Mouse (Mus musculus): Measurements from ENCODE around the gene Actn1. TPM values are rescaled to one million over a fixed set of nuclear protein-coding genes. Genes with fewer than 3 reads are reported as not detected.

Actn1 gene
- polyA plus RNA-seq, 1 experiment from 2014 or later = 27.8 TPM

DNA sequence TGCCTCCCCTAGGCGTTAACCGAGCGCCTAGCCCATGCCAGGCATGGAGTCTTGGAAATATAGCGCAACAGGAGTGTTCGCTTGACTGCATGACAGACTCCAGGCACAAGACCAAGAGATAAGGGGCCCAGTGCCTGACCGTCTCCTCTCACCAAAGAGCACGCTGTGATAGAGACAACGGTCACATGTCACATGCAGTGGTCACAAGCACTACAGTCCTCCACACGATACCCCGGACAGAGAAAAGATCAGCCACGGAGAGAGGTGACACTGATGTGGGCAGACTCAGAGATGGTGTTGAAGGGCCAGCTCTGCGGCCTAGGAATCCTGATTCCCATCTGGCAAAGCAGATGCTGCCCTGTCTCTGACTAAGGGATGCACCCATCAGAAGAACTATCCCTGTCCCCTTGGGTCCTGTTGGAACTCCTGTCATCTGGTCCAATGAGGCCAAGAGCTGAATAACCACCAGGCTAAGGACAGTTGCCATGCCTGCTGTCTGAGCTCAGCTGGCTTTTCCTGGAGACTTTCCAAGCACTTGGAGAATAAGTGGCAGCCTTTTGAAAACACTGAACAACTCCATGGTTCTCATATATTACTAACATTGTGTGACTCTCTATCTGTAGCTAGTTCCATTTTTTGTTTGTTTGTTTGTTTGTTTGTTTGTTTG lies 123.8 kb downstream of the Actn1 start:
- H3K36me3 ChIP-seq (replicated peaks) = no peaks in the 10 kb centered on the region
- peaks cover 12% of the 10 kb centered on the region for H3K27me3 ChIP-seq (ENCODE audit: poor library complexity, severe bottlenecking)
- H3K4me3 ChIP-seq = no peak overlapping the region
- DNase-seq (ENCODE audit: extremely low spot score, low spot score) = no peak
- no peaks in the 10 kb centered on the region for H3K9me3 ChIP-seq
- H3K27ac ChIP-seq = 0 out of 2 replicates have a peak overlapping the region, but pooled peaks have one; percentile 22
- WGBS = 93% methylated on average over 12 of the region's 12 CpGs
- H3K4me1 ChIP-seq = peaks cover 24% of the 10 kb centered on the region

DNA sequence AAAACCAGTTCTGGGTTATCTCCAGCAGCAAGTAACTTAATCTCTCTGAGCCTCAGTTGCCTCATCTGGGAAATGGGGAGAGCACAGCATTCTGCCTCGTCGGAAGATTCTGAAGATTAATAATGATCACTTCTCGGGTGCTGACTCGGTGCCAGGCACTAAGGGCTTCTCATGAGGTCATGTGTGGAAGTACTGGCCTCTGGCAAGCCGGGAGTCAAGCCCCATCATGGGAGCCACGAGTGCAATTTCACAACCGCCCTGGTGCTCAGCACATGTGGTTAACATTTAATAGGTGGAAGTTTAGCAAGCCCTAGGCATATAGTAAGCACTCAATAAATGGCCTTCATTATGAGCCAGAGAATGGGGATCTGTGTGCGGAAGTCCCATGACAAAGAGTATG lies 125.0 kb downstream of the Actn1 start:
- 91% methylated on average over 8 of the region's 8 CpGs for WGBS
- DNase-seq (ENCODE audit: extremely low spot score, low spot score) = no peak
- no peaks in the 10 kb centered on the region for H3K36me3 ChIP-seq (replicated peaks)
- 0 out of 2 replicates have a peak overlapping the region, but pooled peaks have one; percentile 2 for H3K27ac ChIP-seq
- no peaks in the 10 kb centered on the region for H3K9me3 ChIP-seq
- H3K4me1 ChIP-seq = peaks cover 34% of the 10 kb centered on the region
- H3K4me3 ChIP-seq = no peak overlapping the region
- H3K27me3 ChIP-seq (ENCODE audit: poor library complexity, severe bottlenecking) = peaks cover 12% of the 10 kb centered on the region

DNA sequence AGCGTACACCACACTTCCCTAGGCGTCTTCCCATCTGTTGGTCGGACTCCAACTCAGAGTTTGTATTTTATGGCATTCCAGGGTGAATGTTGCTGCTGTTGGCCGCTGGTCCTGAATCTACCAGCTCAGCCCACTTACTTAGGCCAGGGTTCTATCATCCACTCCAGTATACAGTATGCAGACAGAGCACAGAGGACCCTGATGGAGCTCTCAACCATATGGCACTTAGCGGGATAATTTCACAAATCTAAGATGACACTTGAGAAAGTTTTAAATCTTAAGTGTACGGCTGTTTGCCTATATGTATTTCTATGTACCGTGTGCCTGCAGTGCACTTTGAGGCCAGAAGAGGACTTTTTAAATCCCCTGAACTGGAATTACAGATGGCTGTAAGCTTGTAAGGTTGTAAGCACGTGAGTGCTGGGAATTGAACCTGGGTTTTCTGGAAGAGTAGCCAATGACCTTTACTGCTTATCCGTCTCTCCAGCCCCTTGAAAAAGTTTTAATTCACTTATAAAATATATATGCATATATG lies 127.1 kb downstream of the Actn1 start:
- H3K27me3 ChIP-seq (ENCODE audit: poor library complexity, severe bottlenecking) = peaks cover 12% of the 10 kb centered on the region
- H3K27ac ChIP-seq = peak overlapping the region; percentile 99
- no peaks in the 10 kb centered on the region for H3K9me3 ChIP-seq
- WGBS = 46% methylated on average over 9 of the region's 9 CpGs
- peaks cover 42% of the 10 kb centered on the region for H3K4me1 ChIP-seq
- H3K36me3 ChIP-seq (replicated peaks) = no peaks in the 10 kb centered on the region
- H3K4me3 ChIP-seq = peak overlapping the region; percentile 66
- no peak for DNase-seq (ENCODE audit: extremely low spot score, low spot score)

DNA sequence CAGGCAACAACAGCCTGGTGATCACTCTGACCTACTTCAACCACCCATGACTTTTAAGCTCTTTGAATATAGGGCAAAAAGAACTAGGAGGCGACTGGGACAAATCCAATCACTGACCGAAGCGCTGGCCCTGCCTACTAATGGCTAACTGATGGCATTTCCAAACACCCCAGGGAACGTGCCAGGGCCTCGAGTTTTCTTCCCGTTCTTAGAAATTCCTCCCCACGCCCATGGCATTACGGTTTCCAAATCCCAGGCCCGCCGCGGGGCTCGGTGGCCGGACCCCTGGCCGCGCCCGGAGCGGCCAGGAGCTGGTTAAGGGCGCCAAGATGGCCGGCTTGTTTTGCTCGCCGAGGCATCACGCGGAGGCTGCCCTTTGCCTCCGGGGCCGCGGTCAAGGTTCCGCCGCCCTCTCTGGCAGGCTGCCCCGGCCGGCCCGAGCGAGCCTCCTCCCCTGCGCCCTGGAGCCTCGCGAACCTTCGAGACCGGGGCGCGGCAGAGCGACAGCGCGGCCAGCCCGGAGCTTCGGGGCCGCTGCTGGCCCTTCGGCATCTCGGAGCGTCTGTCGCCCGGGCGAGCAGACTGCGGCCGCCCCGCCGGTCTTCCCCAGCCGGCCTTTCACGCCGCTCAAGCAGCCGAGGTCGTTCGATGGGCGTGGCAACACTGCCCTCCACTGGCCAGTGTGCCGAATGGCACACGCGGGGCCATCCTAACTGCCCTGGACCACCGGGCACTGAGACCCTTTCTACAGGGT lies 127.7 kb downstream of the Actn1 start:
- Histone ChIP-seq H3K4me1 (peaks cover 42% of the 10 kb centered on the region), H3K4me3 (peak overlapping the region; percentile 66), H3K27ac (peak overlapping the region; percentile 99), H3K27me3 (ENCODE audit: poor library complexity, severe bottlenecking) (peaks cover 12% of the 10 kb centered on the region), H3K36me3 (replicated peaks) (0 out of 2 replicates have a peak, but pooled peaks cover 1% of the 10 kb centered on the region), H3K9me3 (no peaks in the 10 kb centered on the region)
- DNase-seq (ENCODE audit: extremely low spot score, low spot score) = peak; percentile 90
- under 1% methylated on average over 66 of the region's 66 CpGs for WGBS

DNA sequence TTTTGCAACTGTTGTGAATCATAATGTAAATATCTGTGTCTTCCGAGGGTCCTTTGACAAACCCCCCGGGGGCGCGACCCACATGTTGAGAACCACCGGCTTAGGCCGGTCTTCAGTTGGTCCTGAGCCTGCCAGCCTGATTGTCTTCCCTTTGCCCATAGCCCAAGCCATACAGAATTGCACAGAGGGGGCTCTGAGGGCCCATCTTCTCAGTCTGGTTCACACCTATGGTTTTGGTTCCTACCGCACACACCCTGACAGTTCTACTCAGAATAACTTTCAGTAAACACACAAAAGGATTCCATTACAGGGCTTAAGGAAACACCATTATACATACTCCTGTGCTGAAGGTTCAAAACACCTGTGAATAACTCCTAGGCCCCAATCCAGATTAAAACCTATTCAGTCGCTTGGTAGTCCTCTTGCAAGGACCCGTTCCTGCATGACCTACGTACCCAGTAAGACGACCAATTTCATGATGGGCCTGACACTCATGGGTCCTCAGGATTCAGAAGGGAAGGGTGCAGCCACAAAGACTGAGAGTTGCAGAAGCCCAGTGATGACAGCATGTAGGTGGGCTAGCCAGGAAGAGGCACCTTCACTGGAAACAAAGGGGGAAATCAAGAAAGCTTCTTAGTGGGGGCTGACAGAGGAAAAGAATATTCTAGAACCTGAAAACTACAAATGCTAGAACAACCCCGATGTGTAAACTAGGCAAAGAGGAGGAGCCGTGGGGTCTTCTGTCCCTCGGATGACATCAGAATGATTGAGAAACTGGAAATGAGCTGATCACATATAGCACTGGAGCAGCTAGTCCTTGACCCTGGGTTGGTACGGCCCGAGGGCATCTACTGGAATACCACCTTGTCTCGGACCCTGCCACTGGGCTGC lies 128.6 kb downstream of the Actn1 start:
- WGBS = 63% methylated on average over 17 of the region's 17 CpGs
- Histone ChIP-seq H3K36me3 (replicated peaks) (peaks cover 10% of the 10 kb centered on the region; the same call in 1 of the 2 replicates), H3K27ac (peak overlapping the region; percentile 99), H3K27me3 (ENCODE audit: poor library complexity, severe bottlenecking) (peaks cover 12% of the 10 kb centered on the region), H3K9me3 (no peaks in the 10 kb centered on the region), H3K4me3 (peak overlapping the region; percentile 66), H3K4me1 (peaks cover 42% of the 10 kb centered on the region)
- no peak for DNase-seq (ENCODE audit: extremely low spot score, low spot score)

DNA sequence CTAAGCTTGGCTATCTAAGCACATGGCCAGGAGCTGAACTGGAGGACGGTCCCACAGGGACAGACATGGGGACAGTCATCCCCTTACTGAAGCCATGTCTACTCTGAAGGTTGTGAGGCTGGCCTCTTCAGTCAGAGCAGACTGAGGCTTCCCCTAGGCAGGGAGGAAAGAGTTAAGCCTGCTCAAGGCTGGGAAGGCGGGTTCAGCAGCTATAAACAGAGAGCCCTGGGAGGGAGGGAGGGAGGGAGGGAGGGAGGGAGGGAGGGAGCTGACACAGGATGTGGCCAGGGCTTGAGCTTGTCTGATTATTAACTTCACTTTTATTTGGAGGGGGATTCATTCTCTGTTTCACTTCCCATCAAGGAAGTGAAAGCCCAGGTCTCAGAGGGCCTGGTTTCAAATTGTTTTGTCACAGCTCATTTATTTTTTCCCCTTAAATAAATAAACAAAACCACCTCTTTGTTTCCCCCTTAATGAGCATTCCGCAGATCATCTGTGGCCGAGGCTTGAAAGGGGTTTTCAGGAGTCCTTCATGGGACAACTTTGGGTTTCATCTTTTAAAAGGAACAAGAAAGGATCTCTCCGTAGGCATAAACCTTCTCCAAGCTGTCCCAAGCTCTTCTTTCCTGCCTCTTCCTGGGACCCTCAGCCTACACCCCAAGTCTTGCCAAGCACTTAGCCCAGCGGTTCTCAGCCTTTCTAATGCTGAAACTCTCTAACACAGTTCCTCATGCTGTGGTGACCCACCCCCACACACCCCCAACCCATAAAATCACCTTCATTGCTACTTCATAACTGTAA lies 129.4 kb downstream of the Actn1 start:
- H3K27me3 ChIP-seq (ENCODE audit: poor library complexity, severe bottlenecking) = peaks cover 12% of the 10 kb centered on the region
- peaks cover 42% of the 10 kb centered on the region for H3K4me1 ChIP-seq
- H3K4me3 ChIP-seq = peak overlapping the region; percentile 66
- WGBS = 8% methylated on average over 6 of the region's 6 CpGs
- peak overlapping the region; percentile 99 for H3K27ac ChIP-seq
- DNase-seq (ENCODE audit: extremely low spot score, low spot score) = peak; percentile 64
- H3K9me3 ChIP-seq = no peaks in the 10 kb centered on the region
- H3K36me3 ChIP-seq (replicated peaks) = peaks cover 12% of the 10 kb centered on the region; the same call in 1 of the 2 replicates

DNA sequence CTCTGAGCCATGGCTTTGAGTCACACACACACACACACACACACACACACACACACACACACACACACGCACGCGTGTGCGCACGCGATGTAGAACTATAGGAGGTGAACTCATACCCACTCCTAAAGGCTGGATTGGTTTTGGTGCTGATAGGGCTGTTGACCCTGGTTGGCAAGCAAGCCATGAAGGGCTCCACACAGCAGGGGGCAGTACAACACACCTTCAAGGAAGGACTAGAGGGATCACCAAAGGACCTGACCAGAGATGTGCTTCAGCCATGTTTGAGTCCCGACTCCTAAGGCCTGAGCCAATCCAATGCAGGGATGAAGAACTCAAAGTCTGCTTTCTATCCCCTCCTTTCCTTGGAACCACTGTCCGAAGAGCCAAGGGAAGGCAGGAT lies 130.6 kb downstream of the Actn1 start:
- 96% methylated on average over 8 of the region's 8 CpGs for WGBS
- Histone ChIP-seq H3K4me3 (peak overlapping the region; percentile 34; the same call in 1 of the 2 replicates), H3K4me1 (peaks cover 45% of the 10 kb centered on the region), H3K27ac (peak overlapping the region; percentile 99), H3K36me3 (replicated peaks) (peaks cover 23% of the 10 kb centered on the region), H3K27me3 (ENCODE audit: poor library complexity, severe bottlenecking) (peaks cover 9% of the 10 kb centered on the region), H3K9me3 (no peaks in the 10 kb centered on the region)
- no peak for DNase-seq (ENCODE audit: extremely low spot score, low spot score)

DNA sequence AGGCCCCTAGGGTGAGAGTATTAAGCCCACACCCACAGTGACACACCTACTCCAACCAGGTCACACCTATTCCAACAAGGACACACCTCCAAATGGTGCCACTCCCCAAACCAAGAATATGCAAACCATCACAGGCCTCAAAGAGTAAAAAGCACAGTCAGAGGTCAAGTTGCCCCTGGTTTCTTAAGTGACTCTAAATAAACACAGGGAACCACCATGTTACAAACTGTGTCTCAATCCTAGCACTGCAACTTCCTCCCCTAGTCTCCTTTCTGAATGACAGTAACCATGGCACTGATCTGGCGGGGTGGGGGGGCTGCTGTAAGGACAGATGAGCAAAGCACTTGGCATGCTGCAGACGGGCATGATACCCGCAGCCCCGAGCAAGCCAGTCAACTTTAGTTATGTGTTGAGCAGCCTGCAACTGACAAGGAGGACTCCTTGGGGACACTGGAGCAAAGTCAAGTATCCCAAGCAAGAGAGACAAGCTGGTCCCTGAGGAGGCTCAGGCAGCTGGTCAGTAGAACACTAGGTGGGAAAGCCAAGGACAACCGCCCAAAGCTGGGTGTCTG lies 132.9 kb downstream of the Actn1 start:
- 91% methylated on average over 5 of the region's 5 CpGs for WGBS
- peaks cover 49% of the 10 kb centered on the region for H3K4me1 ChIP-seq

DNA sequence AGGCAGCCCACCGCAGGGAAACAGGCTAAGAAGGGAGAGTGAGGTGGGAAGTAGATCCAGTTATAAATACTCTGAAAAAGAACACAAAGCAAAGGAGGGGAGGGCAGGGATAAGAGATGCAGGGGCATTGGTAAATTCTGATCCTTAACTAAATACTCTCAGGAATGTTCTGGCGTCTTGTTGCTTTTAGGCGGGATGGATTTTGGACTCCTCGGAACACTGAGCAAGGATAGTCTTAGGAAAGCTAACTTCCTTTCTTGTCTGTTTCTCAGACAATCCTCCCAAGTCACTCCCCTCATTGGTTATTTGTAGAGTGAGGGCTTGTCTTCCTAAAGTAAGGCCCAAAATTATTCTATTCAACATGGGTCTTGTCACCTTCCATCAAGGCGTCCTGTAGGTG lies 134.9 kb downstream of the Actn1 start:
- Histone ChIP-seq H3K4me1 (peaks cover 29% of the 10 kb centered on the region), H3K36me3 (replicated peaks) (peaks cover 43% of the 10 kb centered on the region), H3K4me3 (no peak overlapping the region), H3K27me3 (ENCODE audit: poor library complexity, severe bottlenecking) (no peaks in the 10 kb centered on the region), H3K27ac (no peak overlapping the region), H3K9me3 (no peaks in the 10 kb centered on the region)
- WGBS = 96% methylated on average over 5 of the region's 5 CpGs
- DNase-seq (ENCODE audit: extremely low spot score, low spot score) = no peak

More for the DNA sequence above, 132.9 kb downstream of the Actn1 start:
- peaks cover 35% of the 10 kb centered on the region for H3K36me3 ChIP-seq (replicated peaks)
- H3K4me3 ChIP-seq = no peak overlapping the region
- no peak for DNase-seq (ENCODE audit: extremely low spot score, low spot score)
- no peak overlapping the region for H3K27ac ChIP-seq
- no peaks in the 10 kb centered on the region for H3K27me3 ChIP-seq (ENCODE audit: poor library complexity, severe bottlenecking)
- H3K9me3 ChIP-seq = no peaks in the 10 kb centered on the region

DNA sequence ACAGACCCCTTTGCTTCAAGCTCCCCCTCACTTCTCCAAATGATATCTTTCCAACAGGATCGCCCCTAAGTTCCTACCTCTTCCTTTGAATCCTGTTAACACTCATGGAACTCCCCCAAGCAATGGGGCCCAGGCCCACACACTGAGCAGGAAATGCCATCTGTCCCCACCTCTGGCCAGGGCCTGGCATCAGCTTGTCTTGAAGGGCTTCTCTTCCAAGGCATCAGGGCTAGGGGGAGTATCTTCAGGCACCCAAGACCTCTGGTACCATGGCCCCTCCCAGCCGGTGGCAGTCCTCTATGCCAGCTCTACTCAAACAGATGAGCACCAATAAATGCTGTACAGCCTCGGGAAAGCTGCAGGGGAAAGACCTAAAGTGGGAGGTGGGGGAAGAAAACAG lies 135.4 kb downstream of the Actn1 start:
- Histone ChIP-seq H3K27me3 (ENCODE audit: poor library complexity, severe bottlenecking) (no peaks in the 10 kb centered on the region), H3K4me3 (no peak overlapping the region), H3K4me1 (peaks cover 24% of the 10 kb centered on the region), H3K9me3 (no peaks in the 10 kb centered on the region), H3K27ac (0 out of 2 replicates have a peak overlapping the region, but pooled peaks have one; percentile 37), H3K36me3 (replicated peaks) (peaks cover 48% of the 10 kb centered on the region)
- DNase-seq (ENCODE audit: extremely low spot score, low spot score) = no peak
- 86% methylated on average over 3 of the region's 3 CpGs for WGBS

DNA sequence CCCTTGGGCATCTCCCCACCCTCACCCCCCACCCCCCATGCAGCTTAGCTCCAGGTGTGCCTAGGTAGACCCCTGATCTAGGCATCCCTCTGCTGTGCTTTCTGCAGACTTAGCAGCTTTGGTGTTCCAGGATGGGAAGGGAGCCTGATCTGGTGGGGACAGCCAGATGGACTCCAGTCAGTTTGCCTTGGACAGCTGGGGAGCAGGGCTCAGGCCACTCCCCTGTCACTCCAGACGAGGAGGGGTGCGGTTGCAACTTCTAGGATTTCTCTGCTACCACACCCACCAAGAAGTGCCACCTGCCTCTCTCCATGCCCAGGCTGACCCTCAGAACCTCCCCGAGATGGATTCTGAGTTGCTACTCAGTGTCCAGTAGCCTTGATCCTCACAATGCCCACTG lies 136.0 kb downstream of the Actn1 start:
- Histone ChIP-seq H3K27ac (no peak overlapping the region), H3K36me3 (replicated peaks) (peaks cover 54% of the 10 kb centered on the region), H3K4me3 (no peak overlapping the region), H3K4me1 (peaks cover 18% of the 10 kb centered on the region), H3K27me3 (ENCODE audit: poor library complexity, severe bottlenecking) (no peaks in the 10 kb centered on the region), H3K9me3 (no peaks in the 10 kb centered on the region)
- WGBS = 89% methylated on average over 3 of the region's 3 CpGs
- no peak for DNase-seq (ENCODE audit: extremely low spot score, low spot score)

Measured in forebrain, embryonic 10.5 days (tissue).